Mouse (Mus musculus) left cerebral cortex, adult 9 months (tissue): ENCODE measurements at regions not wholly inside any gene's neighbourhood (a gene's known extent, or its start where the extent isn't known, plus 50 kb on each side); places are given as distances from the start of the nearest gene placed in this dataset.

ENCODE experiments used
- DNase-seq, 2 experiments: peaks; one replicate each; pipeline ENCODE4 v3.0.0; 2022; ENCODE audit warnings: low spot score in 2 of 2

DNA sequence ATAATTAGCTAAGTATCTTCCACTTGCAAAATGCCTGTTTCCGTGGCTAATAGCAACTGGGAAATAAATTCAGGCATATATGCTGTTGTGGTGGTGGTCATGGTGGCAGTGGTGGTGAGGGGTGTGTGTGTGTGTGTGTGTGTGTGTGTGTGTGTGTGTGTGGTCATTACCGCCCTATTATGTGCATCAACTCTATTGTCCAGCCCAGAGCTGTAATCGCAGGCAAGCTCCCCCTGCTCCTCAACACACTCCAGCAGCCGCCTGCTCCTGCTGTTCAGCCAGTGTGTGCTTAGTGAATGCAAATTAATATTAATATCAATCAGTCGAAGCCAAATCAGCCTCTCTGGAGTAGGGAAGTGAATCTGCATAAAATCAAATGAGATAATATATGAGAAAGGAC lies 152.9 kb upstream of the Zic3 start:
- DNase-seq = no peak

DNA sequence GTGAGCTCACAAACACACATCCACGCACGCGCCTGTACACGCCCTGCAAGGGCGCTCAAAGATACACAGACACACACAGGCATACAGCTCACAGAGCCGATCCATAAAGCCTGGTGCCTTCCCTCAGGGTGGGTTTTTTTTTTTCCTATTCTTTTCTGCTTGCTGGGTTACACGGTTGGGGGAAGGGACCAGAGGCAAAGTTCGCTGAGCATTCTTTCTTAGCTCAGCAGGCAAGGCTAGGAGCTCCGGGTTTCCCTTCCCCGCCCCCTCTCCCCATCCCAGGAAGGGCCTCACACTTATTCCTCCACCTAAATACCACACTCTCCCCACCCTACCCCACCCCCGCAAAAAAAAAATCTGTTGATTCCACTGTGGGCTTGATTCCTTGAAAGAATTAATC lies 105.8 kb upstream of the Zic3 start:
- DNase-seq = no peak

DNA sequence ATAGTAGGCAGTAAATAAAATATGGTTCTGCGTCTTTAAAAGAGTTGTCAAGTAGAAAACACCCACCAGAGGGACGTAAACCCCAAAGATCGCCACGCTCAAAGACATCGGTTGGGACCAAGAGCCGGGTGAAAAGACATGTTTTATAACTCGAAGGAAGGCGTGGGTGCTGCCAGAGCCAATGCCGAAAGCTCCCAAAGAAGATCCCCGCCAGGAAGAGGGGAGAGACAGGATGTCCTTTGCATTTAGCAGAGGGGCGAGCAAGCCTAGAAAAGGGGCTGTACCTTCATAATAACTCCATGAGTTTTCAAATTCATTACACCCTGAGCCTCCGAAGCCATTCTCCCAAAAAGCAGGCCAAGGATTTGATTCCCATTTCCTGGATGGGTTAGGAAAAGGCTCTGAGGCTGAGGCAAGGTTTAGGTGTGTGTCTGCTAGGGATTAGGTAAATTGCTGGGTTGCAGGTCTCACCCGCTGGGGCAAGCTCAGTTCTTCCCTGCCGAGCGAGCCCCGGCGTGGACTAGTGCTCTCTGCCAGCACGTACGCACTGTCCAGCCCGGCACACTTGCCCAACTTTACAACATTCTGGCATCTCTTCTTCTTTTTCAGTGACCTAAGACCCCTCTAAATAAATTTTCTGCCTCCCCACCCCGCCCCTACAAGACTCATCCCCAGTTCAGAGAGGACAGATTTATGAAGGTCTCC lies 104.9 kb upstream of the Zic3 start:
- no peak for DNase-seq

DNA sequence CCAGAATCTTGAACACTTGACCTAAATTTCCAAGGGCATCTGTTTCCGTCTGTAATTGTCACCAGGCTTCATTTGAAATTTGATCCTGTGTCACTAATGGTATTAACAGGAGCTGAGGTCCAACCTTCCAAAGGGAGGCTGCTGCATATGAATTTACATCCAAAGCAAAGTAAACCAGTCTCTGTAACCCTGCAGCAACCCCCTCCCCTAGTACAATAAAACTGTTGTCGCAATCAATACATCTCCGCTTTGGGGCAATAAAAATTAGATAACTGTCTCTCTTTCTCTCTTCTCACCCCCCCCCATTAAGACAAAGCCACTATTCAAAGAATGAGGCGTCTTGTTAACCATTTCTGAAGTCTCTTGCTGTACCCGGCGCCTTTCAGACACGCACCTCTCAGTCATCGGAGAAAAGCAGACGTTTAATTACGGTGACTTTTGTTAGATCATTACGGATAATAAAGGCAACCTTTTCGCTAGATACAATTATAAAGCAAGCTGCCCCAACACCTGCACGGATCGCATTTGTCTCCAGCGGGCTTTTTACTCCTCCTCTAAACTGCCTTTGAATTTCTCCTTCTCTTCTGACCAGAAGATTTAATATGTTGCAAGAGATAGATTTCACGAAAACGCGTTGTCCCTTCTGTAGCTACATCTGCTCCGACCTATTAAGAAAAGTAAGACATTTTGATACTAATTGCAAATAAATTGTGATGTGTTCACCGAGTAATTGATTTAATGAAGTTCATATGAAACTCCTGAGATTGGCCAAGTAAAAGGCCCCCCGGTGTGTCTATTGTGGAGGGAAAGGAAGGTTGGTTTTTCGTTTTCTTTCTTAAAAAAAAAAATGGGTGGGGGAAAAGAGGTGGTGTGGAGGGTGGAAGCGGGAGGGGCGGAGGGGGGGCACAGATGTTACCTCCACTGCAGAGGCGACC lies 104.1 kb upstream of the Zic3 start:
- no peak for DNase-seq

DNA sequence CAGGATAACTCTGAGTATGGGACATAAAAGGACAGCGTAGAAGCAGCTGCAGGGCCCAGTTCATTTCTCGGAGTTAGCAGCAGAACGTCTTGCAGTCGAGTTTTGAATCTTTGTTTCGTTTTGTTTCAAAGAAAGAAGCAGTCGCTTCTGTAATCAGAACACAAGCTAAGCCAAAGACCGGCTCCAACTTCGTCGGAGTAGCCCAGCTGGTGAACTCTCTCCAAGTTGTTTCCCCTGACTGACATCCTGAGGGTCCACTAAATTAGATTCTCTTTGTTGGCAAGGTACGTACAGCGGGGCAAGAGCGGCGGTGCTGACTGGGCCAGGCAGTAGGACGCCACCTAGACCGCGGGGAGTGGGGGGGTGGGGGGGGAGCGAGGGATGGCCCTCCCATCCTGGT lies 102.6 kb upstream of the Zic3 start:
- no peak for DNase-seq

DNA sequence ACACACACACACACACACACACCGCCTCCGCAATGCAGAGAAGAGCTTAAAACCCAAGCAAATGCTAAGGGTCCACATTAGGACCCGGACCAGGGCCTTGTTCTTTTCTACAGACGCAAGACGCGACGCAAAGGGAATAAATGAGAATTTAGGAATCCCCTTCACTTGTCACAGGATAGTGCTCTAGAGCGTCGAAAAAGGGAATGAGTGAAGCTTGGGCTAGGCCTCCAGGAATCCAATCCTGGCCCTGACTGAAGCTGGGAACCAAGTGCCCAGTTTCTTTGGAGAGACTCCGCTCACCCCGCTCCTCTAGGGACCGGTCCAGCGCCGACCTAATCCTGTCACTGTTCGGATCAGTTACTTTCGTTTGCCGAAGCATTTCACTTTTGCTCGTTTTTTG lies 102.1 kb upstream of the Zic3 start:
- DNase-seq = no peak

DNA sequence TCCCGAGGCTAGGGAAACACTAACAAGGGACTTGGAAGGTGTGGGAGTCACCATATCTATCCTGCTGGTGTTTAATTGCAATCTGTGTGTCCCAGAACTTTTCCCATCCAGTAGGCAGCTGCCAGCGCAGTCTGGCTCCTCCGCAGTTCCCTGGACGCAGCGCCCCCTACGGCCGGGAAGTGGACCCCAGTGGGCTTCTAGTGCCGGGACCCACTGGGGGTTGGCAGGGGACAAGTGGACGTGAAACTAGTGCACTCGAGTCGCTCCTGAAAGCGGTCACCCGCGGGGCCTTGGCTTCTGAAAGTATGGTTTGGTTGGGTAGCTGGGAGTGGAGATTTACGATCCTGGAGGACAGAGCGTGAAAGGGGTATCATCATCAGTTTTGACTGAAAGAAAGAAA lies 101.2 kb upstream of the Zic3 start:
- no peak for DNase-seq

DNA sequence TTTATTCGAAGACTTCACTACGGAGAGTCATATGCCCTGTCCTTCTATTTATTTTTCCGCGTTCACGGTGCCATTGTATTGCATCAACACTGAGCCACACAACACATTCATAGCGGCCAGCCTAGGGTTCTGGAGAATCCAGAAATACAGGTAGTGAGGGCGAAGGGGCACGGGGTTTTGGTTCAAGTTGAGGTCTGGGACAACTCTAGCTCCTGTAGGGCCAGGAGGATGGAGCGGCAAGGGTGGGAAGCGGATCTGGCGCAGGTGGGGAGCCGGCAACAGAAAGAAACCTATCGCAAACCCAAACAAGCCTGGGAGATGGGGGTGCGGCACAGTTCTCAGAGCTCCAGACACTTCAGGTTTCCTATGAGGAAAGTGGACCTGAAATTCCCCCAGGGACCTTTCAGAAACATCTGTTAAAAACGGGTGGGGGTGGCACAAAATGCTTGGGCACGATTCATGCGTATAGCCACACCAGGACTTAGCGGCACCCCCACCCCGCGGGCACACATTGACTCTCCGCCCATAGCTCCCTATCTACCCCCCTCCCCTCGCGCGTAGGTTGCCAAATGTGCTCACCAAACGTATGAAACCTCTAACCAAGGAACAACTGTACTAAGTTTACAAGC lies 100.6 kb upstream of the Zic3 start:
- DNase-seq = no peak

DNA sequence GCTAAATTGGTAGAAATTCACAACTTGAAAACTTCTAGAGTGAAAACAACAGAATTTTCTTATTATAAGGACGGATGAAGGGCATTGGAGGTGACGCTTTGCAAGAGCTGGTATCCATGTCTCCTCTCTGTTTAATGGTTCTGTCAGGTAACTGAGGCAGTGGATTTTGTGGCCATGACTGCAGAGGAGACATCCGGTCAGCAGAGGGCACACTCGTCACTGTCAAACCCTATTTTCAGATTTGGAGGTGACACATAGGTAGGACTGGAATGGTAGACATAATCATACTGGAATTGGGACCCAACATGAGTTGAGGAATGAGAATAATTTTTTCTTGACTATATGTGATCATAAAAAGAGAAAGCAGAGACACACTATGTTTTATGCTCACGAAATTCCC lies 98.7 kb upstream of the Zic3 start:
- DNase-seq = peak in 1 of 2 experiments; percentile 8

DNA sequence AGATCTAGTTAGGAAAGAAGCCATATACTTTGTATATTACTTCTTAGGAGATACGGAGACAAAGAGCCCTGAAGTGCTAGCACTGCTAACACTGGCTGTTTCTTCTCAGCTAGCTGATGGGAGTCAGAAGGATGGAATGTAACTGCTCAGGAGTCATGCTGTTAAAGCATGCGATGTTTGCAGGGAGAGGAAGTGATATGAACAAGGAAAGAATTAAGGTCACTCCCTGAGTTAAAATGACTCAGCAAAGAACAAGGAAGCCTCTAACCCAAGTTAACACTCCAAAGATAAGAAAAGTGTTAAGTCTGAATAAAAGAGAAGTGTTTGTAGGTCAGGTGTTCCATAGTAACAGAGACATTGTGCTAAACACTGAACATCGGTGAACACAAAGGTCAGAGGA lies 86.9 kb upstream of the Zic3 start:
- no peak for DNase-seq

DNA sequence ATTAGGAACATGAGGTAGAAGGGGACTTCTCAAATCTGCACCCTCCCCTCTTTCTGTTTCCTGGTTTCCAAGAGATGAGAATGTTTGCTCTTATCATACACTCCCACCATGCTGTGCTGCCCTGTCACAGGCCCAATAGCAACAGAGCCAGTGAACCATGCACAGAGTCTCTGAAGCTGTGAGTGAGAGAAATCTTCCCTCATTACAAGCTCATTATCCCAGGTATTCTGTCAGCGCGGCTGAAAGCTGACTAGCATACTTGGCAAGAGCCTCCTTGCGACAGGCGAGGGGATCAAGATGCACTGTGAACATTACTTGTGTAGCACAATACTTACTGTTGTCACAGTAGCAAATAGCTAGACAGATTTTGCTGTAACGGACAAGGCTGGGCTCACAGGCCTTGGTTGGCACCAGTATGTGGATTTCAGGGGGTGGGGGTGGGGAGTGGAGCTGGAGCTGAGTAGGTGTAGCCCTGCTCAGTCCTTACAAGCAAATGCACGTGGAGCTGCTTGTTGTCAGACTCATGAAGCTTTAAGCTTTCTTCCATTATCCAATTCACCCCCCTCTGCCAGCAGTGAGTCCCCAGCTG lies 84.2 kb upstream of the Zic3 start:
- DNase-seq = no peak

DNA sequence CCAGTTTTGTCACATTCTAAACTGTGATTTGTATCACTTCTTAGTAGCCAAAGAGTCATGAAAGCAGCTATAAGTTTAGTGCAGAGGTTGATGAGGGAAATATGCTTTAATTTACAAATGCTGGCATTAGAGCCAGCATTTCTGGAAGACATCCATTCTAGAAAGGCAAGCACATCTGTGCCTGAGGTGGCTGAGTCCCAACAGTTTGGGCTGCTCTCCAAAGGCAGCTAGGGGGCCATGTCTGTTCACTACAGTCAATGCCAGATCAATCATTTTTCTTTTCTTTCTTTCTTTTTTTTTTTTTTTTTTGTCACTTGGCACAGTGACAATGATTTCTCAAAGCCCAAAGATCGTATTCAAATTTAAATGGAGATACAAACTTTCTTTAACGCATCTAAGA lies 71.6 kb upstream of the Zic3 start:
- DNase-seq = no peak

DNA sequence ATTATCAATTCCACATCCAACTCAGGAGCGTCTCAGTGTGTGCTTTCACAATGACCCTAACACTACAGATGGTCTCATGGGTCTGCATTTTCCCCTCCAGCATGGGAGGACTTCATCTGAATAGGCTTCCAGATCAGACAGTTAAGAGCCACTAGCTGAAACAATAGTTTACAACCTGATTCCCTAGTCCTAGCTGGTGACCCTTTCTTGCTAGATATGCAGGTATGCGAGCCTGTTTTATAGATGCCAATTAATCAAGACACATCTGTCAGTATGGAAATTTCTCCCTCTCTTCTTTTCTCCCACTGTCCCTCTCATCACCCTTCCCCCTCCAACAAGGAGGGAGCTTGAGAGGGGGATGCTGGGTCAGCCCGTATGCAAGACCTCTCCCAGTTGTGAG lies 71.2 kb upstream of the Zic3 start:
- DNase-seq = no peak

DNA sequence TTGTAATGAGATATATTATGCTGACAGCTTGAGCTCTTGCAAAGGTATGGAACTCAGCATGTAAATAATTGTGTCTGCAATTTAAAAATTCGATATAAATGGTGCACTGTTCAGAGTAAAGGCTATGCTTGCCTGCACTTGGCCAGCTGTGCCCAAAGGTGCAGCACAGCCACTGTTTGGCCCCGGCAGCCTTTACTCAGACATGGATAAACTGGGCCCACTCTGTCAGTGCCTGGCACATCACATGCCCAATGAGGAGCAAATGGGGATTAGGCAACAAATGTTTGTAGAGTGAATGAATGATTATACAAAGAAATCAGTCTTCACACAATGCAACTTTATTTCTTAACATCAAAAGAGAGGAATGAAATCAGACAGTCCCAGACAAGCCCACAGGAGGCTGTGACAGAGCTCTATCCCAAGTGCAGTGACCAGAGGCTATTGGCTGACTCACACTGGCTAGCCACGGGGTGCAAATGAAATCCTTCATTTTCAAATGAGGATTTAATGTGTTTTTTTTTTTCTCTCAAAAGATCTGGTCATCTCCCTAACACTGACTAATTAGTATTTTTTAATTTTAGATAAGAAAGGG lies 67.8 kb upstream of the Zic3 start:
- no peak for DNase-seq
